Comparison of ENCODE assay signal across 29 mouse cellular contexts in the genomic region with DNA sequence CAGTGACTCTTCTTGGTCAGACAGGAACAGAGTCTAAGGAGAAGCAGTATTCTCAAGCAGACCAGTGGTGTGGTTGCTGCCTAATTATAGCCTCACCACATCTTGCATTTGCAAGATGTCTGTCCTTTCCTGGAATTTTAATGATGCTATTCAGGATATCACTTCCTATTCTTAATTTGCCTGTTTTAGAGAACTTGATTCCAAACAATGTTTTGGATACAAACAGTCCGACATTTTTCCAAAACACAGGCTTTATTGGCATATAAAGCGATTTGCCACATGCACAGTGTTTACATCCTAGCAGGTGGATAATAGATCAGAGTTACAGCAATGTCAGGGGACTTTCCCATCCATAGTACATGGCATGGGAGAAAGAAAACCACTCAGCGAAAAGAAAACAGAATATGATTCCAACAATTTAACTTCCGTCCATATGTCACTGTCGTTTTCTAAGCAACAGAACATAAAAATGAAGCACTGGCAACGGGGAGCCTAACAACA. TPM values are rescaled to one million over a fixed set of nuclear protein-coding genes. Genes with fewer than 3 reads are reported as not detected.
DNase-seq lines count a peak whose midpoint lies in the region; ATAC-seq and TF ChIP-seq lines count a peak whose summit lies in the region.
"Had no signal": no experiment of that assay in that cellular context is flagged by ENCODE, and none has a peak within 500 bp of the region (broad histone marks: within the 10 kb centered on the region; RNA-seq: fewer than 3 reads in every experiment).

No protein-coding gene starts in this region.

- WGBS in heart, embryonic 15.5 days, result 71% methylated on average over 6 of the region's 6 CpGs

- H3K9me3 ChIP-seq in heart, embryonic 15.5 days (replicated peaks), result no peaks in the 10 kb centered on the region
- H3K9me3 ChIP-seq: hindbrain, embryonic 12.5 days; intestine, embryonic 15.5 days; stomach, embryonic 15.5 days had no signal

- TF ChIP-seq CTCF in gastrocnemius, adult 2 months (IDR thresholded peaks at IDR 0.05), result no peak

- no peaks in the 10 kb centered on the region for H3K27me3 ChIP-seq in heart, embryonic 15.5 days
- H3K27me3 ChIP-seq: hindbrain, embryonic 12.5 days; intestine, embryonic 15.5 days; stomach, embryonic 15.5 days had no signal

- no peak overlapping the region for H3K9ac ChIP-seq in heart, embryonic 15.5 days
- H3K9ac ChIP-seq: forebrain, postnatal 0 days; hindbrain, embryonic 12.5 days; intestine, embryonic 15.5 days; liver, embryonic 14.5 days; stomach, embryonic 15.5 days had no signal

- no peak overlapping the region for H3K4me2 ChIP-seq in heart, embryonic 15.5 days
- H3K4me2 ChIP-seq: hindbrain, embryonic 12.5 days; intestine, embryonic 15.5 days; midbrain, embryonic 11.5 days; stomach, embryonic 15.5 days had no signal

- DNase-seq in gastrocnemius, adult 2 months, result no peak
- DNase-seq in gastrocnemius, adult 8-10 months (ENCODE audit: low spot score in 2 of 2), result no peak
- DNase-seq in heart, postnatal 4 days, result no peak
- peak; percentile 45 for DNase-seq in 416B (ENCODE audit: low read depth)
- no peak for DNase-seq in c-Kit-positive CD71-positive TER-119-positive erythroid progenitor cells, embryonic 14.5 days (ENCODE audit: low spot score)
- DNase-seq: adrenal gland, postnatal 25 days; cerebellum, adult 2 months; cerebellum, postnatal 14 days; forebrain, postnatal 0 days; gastrocnemius, postnatal 14 days; kidney, adult 2 months; kidney, postnatal 10 days; layer of hippocampus, adult 9-11 months; liver; lung, adult 2 months; lung, postnatal 10 days; right cerebral cortex, postnatal 25 days; thymus, adult 18-20 months; thymus, postnatal 25 days had no signal

- H3K4me3 ChIP-seq in gastrocnemius, adult 2 months, result no peak overlapping the region
- H3K4me3 ChIP-seq in heart, embryonic 15.5 days, result no peak overlapping the region
- H3K4me3 ChIP-seq: hindbrain, embryonic 12.5 days; intestine, embryonic 15.5 days; stomach, embryonic 15.5 days had no signal

- peaks cover 12% of the 10 kb centered on the region; the same call in 1 of the 2 replicates for H3K4me1 ChIP-seq in heart, embryonic 15.5 days (replicated peaks)
- H3K4me1 ChIP-seq: hindbrain, embryonic 12.5 days had no signal

- no peak for ATAC-seq in heart, embryonic 15.5 days (replicated peaks; ENCODE audit: insufficient number of reproducible peaks, insufficient read depth, low FRiP score, low read depth)
- 0 out of 2 replicates have a peak, but pooled peaks have one; percentile 33 for ATAC-seq in common myeloid progenitor, adult 5-6 weeks (replicated peaks; ENCODE audit: low read depth, poor library complexity, severe bottlenecking)
- ATAC-seq: forebrain, postnatal 0 days; hindbrain, postnatal 0 days; intestine, embryonic 15.5 days; midbrain, embryonic 16.5 days had no signal

- H3K27ac ChIP-seq in gastrocnemius, adult 2 months, result peak overlapping the region; percentile 66
- peak overlapping the region; percentile 16; the same call in 1 of the 2 replicates for H3K27ac ChIP-seq in heart, embryonic 15.5 days
- H3K27ac ChIP-seq: hindbrain, embryonic 12.5 days; hindbrain, postnatal 0 days; intestine, embryonic 15.5 days; liver, embryonic 14.5 days; macrophage; stomach, embryonic 15.5 days had no signal

- intact Hi-C loops in gastrocnemius, adult 2 months (cut with DNase I), result no loop called here

- no peaks in the 10 kb centered on the region for H3K36me3 ChIP-seq in heart, embryonic 15.5 days
- H3K36me3 ChIP-seq: intestine, embryonic 15.5 days; stomach, embryonic 15.5 days had no signal

RNA-seq across cellular contexts. Expression of a gene that starts 18.1 kb away (rescaled TPM):
- total RNA-seq in gastrocnemius, adult 2 months (2021), result 100 to 1,000 TPM; 190 to 201 TPM
- total RNA-seq in gastrocnemius, adult 8-10 months (2022), result 100 to 1,000 TPM; 171 to 255 (median 210) TPM
- 57.5 and 64.2 TPM in 2 replicates for polyA plus RNA-seq in heart, embryonic 15.5 days (2015; fragmentation: Nextera tagmentation; extraction: Ambion mirVana)
- total RNA-seq in heart, postnatal 4 days (2021), result 100 to 1,000 TPM; 113 to 131 TPM
- 28.7 and 41.7 TPM in 2 replicates for total RNA-seq in common myeloid progenitor, adult 5-6 weeks (2017)
